Mouse (Mus musculus): ENCODE results near the gene Cttnbp2. TPM values are rescaled to one million over a fixed set of nuclear protein-coding genes. Genes with fewer than 3 reads are reported as not detected.

The Cttnbp2 gene
- polyA plus RNA-seq, 1 experiment: 1.2 TPM

DNA sequence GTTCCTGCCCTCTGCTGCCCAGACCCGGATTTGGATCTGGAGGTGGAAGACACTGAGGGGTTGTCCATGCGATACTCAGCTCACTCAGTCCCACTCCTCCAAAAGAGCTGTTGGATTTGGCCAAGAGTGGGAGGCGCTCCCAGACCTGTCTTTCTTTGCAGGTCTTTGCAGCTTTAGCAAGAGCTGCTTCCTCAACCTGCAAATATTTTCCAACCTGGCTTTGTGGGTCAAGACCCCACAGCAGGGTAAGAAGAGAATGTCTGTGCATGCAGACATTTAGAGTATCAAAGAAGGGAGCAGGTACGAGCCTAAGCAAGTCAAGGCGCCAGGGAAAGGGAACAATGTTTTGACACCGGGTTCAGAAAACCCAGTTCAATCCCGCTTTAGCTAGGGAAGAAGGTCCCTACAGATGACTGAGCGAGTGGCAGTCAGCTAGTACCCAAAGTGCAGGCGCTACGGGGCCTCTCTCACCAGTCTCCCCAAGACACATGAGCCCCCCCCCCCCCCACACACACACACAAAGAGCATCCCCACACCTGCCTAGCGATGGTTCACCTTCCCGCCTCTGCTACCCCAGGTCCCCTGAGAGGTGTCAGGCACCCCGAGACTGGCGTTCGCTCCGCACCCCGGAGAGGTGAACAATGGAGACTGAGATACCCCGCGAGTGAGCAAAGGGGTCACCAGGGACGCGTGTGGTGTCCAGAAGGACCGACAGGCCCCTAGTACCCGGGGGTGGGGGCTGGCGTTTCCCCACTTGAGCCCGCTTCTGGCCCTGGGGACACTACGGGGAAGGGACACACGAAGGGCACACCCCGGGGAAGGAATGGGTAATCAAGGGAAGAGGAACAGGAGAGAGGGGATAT, 801 bp downstream of the Cttnbp2 start:
- Histone ChIP-seq H3K27me3 (ENCODE audit: control insufficient read depth, insufficient read depth, low read length) (no peaks in the 10 kb centered on the region), H3K4me3 (ENCODE audit: control insufficient read depth, low read depth, low read length) (peak overlapping the region; percentile 76), H3K4me1 (ENCODE audit: control insufficient read depth, insufficient read depth, low read length) (peaks cover 4% of the 10 kb centered on the region), H3K27ac (ENCODE audit: control insufficient read depth, insufficient read depth, low read depth, low read length) (no peak overlapping the region), H3K36me3 (ENCODE audit: control insufficient read depth, insufficient read depth, low read length) (no peaks in the 10 kb centered on the region)
- no peak for TF ChIP-seq CTCF (IDR thresholded peaks at IDR 0.05; ENCODE audit: control insufficient read depth, insufficient read depth, insufficient replicate concordance, low read depth, low read length)
- TF ChIP-seq POLR2A (IDR thresholded peaks at IDR 0.05; ENCODE audit: control insufficient read depth, low read depth, low read length): no peak

DNA sequence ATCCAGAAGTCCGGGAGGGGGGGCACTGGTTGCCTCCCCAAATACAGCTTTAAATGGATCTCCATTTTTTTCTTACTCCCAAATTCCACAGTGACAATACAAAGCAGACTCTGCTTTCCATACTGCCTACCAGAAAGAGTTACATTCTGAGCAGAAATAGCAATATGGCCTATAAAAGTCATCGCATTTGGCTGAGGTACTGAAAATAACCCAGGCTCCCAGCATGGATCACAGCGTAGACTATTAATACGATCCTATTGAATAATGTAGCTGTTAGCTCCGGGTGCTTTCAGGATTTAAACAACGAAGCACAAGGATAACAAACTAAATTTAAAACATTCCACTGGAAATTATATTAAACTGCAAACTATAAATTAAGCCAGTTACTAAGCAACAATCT, 2.8 kb downstream of the Cttnbp2 start:
- no peaks in the 10 kb centered on the region for H3K27me3 ChIP-seq (ENCODE audit: control insufficient read depth, insufficient read depth, low read length)
- no peak overlapping the region for H3K4me3 ChIP-seq (ENCODE audit: control insufficient read depth, low read depth, low read length)
- TF ChIP-seq POLR2A (IDR thresholded peaks at IDR 0.05; ENCODE audit: control insufficient read depth, low read depth, low read length) (no peak), CTCF (IDR thresholded peaks at IDR 0.05; ENCODE audit: control insufficient read depth, insufficient read depth, insufficient replicate concordance, low read depth, low read length) (no peak)
- H3K4me1 ChIP-seq (ENCODE audit: control insufficient read depth, insufficient read depth, low read length): peaks cover 4% of the 10 kb centered on the region
- no peak overlapping the region for H3K27ac ChIP-seq (ENCODE audit: control insufficient read depth, insufficient read depth, low read depth, low read length)
- no peaks in the 10 kb centered on the region for H3K36me3 ChIP-seq (ENCODE audit: control insufficient read depth, insufficient read depth, low read length)

DNA sequence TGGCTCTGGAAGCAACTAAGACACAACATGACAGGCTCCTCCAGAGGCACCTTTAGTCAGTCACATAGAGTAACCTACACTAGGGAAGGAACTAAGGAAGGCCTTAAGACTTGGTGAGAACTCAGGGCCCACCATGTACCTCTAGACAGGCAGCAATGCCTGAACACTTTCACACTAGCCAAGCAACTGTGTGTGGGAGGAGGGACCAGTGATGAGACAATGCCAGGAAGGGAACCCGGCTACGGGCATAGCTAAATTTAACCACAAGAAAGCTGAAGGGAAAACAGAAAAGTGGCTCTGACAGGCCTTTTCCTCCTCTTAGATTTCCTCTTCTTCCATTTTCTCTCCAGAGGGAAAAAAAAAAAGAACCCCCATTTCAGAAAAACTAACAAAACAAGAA, 6.6 kb downstream of the Cttnbp2 start:
- no peak for TF ChIP-seq POLR2A (IDR thresholded peaks at IDR 0.05; ENCODE audit: control insufficient read depth, low read depth, low read length)
- no peak for TF ChIP-seq CTCF (IDR thresholded peaks at IDR 0.05; ENCODE audit: control insufficient read depth, insufficient read depth, insufficient replicate concordance, low read depth, low read length)
- H3K36me3 ChIP-seq (ENCODE audit: control insufficient read depth, insufficient read depth, low read length): no peaks in the 10 kb centered on the region
- H3K27me3 ChIP-seq (ENCODE audit: control insufficient read depth, insufficient read depth, low read length): no peaks in the 10 kb centered on the region
- no peak overlapping the region for H3K27ac ChIP-seq (ENCODE audit: control insufficient read depth, insufficient read depth, low read depth, low read length)
- H3K4me3 ChIP-seq (ENCODE audit: control insufficient read depth, low read depth, low read length): no peak overlapping the region
- H3K4me1 ChIP-seq (ENCODE audit: control insufficient read depth, insufficient read depth, low read length): no peaks in the 10 kb centered on the region

DNA sequence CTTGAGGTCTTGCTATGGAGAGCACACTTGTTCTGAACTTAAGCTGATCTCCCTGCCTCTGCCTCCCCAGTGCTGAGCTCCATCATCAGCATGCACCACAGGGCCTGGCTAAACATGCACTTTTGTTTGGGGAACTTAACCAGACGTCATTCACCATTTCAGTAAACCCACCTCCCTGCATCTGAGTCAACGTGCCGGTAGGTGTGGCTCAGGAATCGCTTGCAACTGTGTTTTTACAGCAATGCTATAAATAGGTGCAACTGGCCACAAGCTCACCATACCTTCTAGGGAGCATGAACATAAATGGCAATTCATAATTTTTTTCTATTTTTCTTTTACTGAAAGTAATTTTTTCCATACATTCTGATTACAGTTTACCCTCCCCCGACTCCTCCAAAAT, 14.8 kb downstream of the Cttnbp2 start:
- no peak overlapping the region for H3K4me3 ChIP-seq (ENCODE audit: control insufficient read depth, low read depth, low read length)
- H3K4me1 ChIP-seq (ENCODE audit: control insufficient read depth, insufficient read depth, low read length): no peaks in the 10 kb centered on the region
- H3K27ac ChIP-seq (ENCODE audit: control insufficient read depth, insufficient read depth, low read depth, low read length): no peak overlapping the region
- no peaks in the 10 kb centered on the region for H3K36me3 ChIP-seq (ENCODE audit: control insufficient read depth, insufficient read depth, low read length)
- no peaks in the 10 kb centered on the region for H3K27me3 ChIP-seq (ENCODE audit: control insufficient read depth, insufficient read depth, low read length)
- TF ChIP-seq POLR2A (IDR thresholded peaks at IDR 0.05; ENCODE audit: control insufficient read depth, low read depth, low read length) (no peak), CTCF (IDR thresholded peaks at IDR 0.05; ENCODE audit: control insufficient read depth, insufficient read depth, insufficient replicate concordance, low read depth, low read length) (no peak)

DNA sequence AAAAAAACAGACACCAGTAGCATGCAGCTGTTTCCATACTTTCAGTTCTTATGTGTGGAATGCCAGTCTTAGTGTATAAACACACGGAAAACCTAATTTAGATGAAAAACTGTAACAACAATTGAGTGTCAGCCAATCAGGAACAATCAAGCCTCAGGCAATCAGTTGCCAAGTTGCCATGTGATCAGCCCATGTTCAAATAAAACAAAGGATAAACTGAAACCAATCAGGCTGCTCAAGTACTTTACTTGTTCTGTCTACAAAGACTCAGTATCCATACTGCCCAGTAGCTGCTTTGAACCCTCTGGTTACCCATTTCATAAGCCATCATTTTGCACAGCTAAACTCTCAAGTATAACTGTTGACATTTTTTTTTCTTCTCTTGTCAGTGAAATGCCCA, 21.7 kb downstream of the Cttnbp2 start:
- Histone ChIP-seq H3K27me3 (ENCODE audit: control insufficient read depth, insufficient read depth, low read length) (no peaks in the 10 kb centered on the region), H3K36me3 (ENCODE audit: control insufficient read depth, insufficient read depth, low read length) (no peaks in the 10 kb centered on the region), H3K4me1 (ENCODE audit: control insufficient read depth, insufficient read depth, low read length) (no peaks in the 10 kb centered on the region), H3K4me3 (ENCODE audit: control insufficient read depth, low read depth, low read length) (no peak overlapping the region), H3K27ac (ENCODE audit: control insufficient read depth, insufficient read depth, low read depth, low read length) (no peak overlapping the region)
- TF ChIP-seq POLR2A (IDR thresholded peaks at IDR 0.05; ENCODE audit: control insufficient read depth, low read depth, low read length) (no peak), CTCF (IDR thresholded peaks at IDR 0.05; ENCODE audit: control insufficient read depth, insufficient read depth, insufficient replicate concordance, low read depth, low read length) (no peak)

DNA sequence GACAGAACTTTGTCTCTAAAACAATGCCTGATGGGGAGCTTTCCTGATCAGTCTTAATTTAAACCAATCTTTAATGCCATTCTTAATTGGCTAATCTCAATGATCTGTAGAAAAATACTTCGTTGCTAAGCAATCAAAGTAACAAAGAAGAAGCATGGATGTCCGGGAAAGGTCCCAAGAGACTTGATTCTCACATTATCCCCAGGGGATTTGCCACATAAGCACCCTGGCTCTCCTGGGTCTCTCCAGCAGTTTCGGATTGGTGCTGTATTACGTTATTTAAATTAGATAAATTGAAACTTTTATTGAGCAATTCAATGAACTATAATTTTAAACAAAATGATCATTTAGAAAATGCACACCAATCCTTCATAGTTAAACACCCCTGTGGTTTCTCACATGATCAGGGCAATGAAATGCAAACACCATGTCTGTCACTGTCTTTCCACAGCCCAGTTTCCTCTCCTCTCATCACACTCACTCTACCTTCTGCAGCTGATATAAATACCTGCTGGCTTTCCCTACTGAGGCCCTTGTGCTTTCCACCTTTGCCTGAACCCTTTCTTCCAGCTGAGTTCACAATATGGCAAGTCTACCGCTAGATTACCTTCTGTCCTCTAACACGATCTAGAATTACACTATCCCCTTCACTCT, 22.3 kb downstream of the Cttnbp2 start:
- H3K4me3 ChIP-seq (ENCODE audit: control insufficient read depth, low read depth, low read length): no peak overlapping the region
- no peaks in the 10 kb centered on the region for H3K36me3 ChIP-seq (ENCODE audit: control insufficient read depth, insufficient read depth, low read length)
- H3K27me3 ChIP-seq (ENCODE audit: control insufficient read depth, insufficient read depth, low read length): no peaks in the 10 kb centered on the region
- TF ChIP-seq POLR2A (IDR thresholded peaks at IDR 0.05; ENCODE audit: control insufficient read depth, low read depth, low read length) (no peak), CTCF (IDR thresholded peaks at IDR 0.05; ENCODE audit: control insufficient read depth, insufficient read depth, insufficient replicate concordance, low read depth, low read length) (no peak)
- no peaks in the 10 kb centered on the region for H3K4me1 ChIP-seq (ENCODE audit: control insufficient read depth, insufficient read depth, low read length)
- no peak overlapping the region for H3K27ac ChIP-seq (ENCODE audit: control insufficient read depth, insufficient read depth, low read depth, low read length)

DNA sequence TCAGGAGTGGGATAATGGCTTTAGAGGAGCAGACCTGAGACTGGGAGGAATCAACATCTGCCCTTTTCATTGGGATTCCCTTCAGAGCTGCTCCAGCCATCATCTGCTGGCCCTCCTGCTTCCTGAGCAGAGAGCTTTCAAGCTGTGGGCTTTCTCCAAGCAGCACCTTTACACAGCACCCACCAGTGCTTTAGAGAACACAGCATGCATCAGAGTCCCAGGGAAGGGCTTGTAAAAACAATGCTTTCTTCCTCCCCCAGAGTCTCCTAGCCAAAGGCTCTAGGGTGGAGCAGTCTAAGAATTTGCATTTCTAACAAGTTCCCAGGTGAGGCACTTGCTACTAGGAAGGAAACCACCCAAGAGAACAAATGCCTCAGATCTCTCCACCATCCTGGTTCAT, 29.6 kb downstream of the Cttnbp2 start:
- Histone ChIP-seq H3K4me1 (ENCODE audit: control insufficient read depth, insufficient read depth, low read length) (no peaks in the 10 kb centered on the region), H3K4me3 (ENCODE audit: control insufficient read depth, low read depth, low read length) (no peak overlapping the region), H3K27me3 (ENCODE audit: control insufficient read depth, insufficient read depth, low read length) (no peaks in the 10 kb centered on the region), H3K27ac (ENCODE audit: control insufficient read depth, insufficient read depth, low read depth, low read length) (no peak overlapping the region), H3K36me3 (ENCODE audit: control insufficient read depth, insufficient read depth, low read length) (no peaks in the 10 kb centered on the region)
- TF ChIP-seq CTCF (IDR thresholded peaks at IDR 0.05; ENCODE audit: control insufficient read depth, insufficient read depth, insufficient replicate concordance, low read depth, low read length): no peak
- TF ChIP-seq POLR2A (IDR thresholded peaks at IDR 0.05; ENCODE audit: control insufficient read depth, low read depth, low read length): no peak

All from testis, adult 2 months (tissue).